Mouse (Mus musculus) limb, embryonic 11.5 days (tissue): Measurements from ENCODE around the gene Ficd. TPM values are rescaled to one million over a fixed set of nuclear protein-coding genes. Genes with fewer than 3 reads are reported as not detected.

Source experiments
- ATAC-seq: fragments of 200-750 bp; cut with Nextera tagmentation; 2 replicates; pipeline ENCODE4 v1.8.0; 2017; ENCODE audit warnings: low read depth; ENCODE audit not compliant: insufficient number of reproducible peaks, low FRiP score, low TSS enrichment
- DNase-seq: peaks from one replicate; pipeline ENCODE4 v3.0.0-alpha.2; 2015; ENCODE audit warnings: low spot score
- H3K27ac ChIP-seq: fragments of 300-500 bp; sonication (generic); replicated peaks from 2 replicates; pipeline ENCODE4 v1.5.1; 2014; ENCODE audit warnings: low read depth, mild to moderate bottlenecking, low read length
- H3K27me3 ChIP-seq: fragments of 300-500 bp; sonication (generic); 2 replicates; pipeline ENCODE4 v1.6.1; 2014; ENCODE audit warnings: mild to moderate bottlenecking, low read length, mixed read lengths; ENCODE audit not compliant: control insufficient read depth, insufficient read depth
- H3K36me3 ChIP-seq: fragments of 300-500 bp; sonication (generic); 2 replicates; pipeline ENCODE4 v1.6.1; 2014; ENCODE audit warnings: mild to moderate bottlenecking, low read length, moderate library complexity, mixed read lengths; ENCODE audit not compliant: control insufficient read depth, insufficient read depth
- H3K4me1 ChIP-seq: fragments of 300-500 bp; sonication (generic); 2 replicates; pipeline ENCODE4 v1.6.1; 2014; ENCODE audit warnings: low read length, mixed read lengths; ENCODE audit not compliant: control insufficient read depth, insufficient read depth
- H3K4me2 ChIP-seq: fragments of 300-500 bp; sonication (generic); 2 replicates; pipeline ENCODE4 v1.6.1; 2014; ENCODE audit warnings: low read depth, mild to moderate bottlenecking, moderate library complexity; ENCODE audit not compliant: severe bottlenecking
- H3K4me3 ChIP-seq: fragments of 300-500 bp; sonication (generic); 2 replicates; pipeline ENCODE4 v1.5.1; 2014; ENCODE audit warnings: low read depth, low read length
- H3K9ac ChIP-seq: fragments of 300-500 bp; sonication (generic); 2 replicates; pipeline ENCODE4 v1.6.1; 2014; ENCODE audit warnings: mild to moderate bottlenecking, low read length
- H3K9me3 ChIP-seq: fragments of 300-500 bp; sonication (generic); 2 replicates; pipeline ENCODE4 v1.6.1; 2016; ENCODE audit warnings: low read length; ENCODE audit not compliant: control insufficient read depth
- WGBS: fragments of 180-500 bp; shearing (Covaris S2); extraction: QIAGEN DNeasy Blood & Tissue Kit; methylation state at CpG from one replicate; pipeline ENCODE4 v1.1.7; 2014; 5-methylcytosine and 5-hydroxymethylcytosine counted together
- polyA plus RNA-seq: library from polyadenylated mRNA; unstranded; fragments of >200 nt; fragmentation: Nextera tagmentation; extraction: Ambion mirVana; gene quantifications from 2 replicates; pipeline ENCODE4 v1.2.1, GENCODE M21; 2014

The Ficd gene
- polyA plus RNA-seq, 1 experiment from 2014 or later = 3.7 TPM

- H3K4me1 ChIP-seq = no peaks in the 10 kb centered on the region
- DNase-seq (no peak), ATAC-seq (no peak)
- no peaks in the 10 kb centered on the region for H3K27me3 ChIP-seq
- H3K4me3 ChIP-seq = no peak overlapping the region
- H3K9ac ChIP-seq = no peak overlapping the region
- peaks cover 38% of the 10 kb centered on the region for H3K36me3 ChIP-seq
- no peaks in the 10 kb centered on the region for H3K9me3 ChIP-seq
- 92% methylated on average over 2 of the region's 2 CpGs for WGBS
- no peak overlapping the region for H3K27ac ChIP-seq
- no peak overlapping the region for H3K4me2 ChIP-seq
Measured at GRCm38 (mm10) chr5:113761585-113761984, 26.0 kb downstream of the Ficd start.

GRCm38 (mm10) chr5:113764426-113764825 is 28.8 kb downstream of the Ficd start:
- no peaks in the 10 kb centered on the region for H3K9me3 ChIP-seq
- no peak overlapping the region for H3K4me2 ChIP-seq
- 88% methylated on average over 7 of the region's 7 CpGs for WGBS
- H3K4me1 ChIP-seq = no peaks in the 10 kb centered on the region
- H3K27me3 ChIP-seq = no peaks in the 10 kb centered on the region
- H3K36me3 ChIP-seq = peaks cover 31% of the 10 kb centered on the region
- H3K4me3 ChIP-seq = no peak overlapping the region
- DNase-seq (no peak), ATAC-seq (no peak)
- H3K27ac ChIP-seq = no peak overlapping the region
- H3K9ac ChIP-seq = no peak overlapping the region

GRCm38 (mm10) chr5:113765641-113766526 is 30.3 kb downstream of the Ficd start:
- WGBS = 92% methylated on average over 13 of the region's 13 CpGs
- ATAC-seq = no peak
- Histone ChIP-seq H3K9ac (no peak overlapping the region), H3K36me3 (peaks cover 21% of the 10 kb centered on the region), H3K4me3 (no peak overlapping the region), H3K4me2 (no peak overlapping the region), H3K27me3 (no peaks in the 10 kb centered on the region), H3K9me3 (no peaks in the 10 kb centered on the region), H3K27ac (no peak overlapping the region), H3K4me1 (peaks cover 4% of the 10 kb centered on the region)
- no peak for DNase-seq

GRCm38 (mm10) chr5:113768806-113769205 is 33.2 kb downstream of the Ficd start:
- Histone ChIP-seq H3K27me3 (no peaks in the 10 kb centered on the region), H3K4me2 (no peak overlapping the region), H3K36me3 (peaks cover 9% of the 10 kb centered on the region), H3K9ac (no peak overlapping the region), H3K27ac (no peak overlapping the region), H3K9me3 (no peaks in the 10 kb centered on the region), H3K4me3 (no peak overlapping the region), H3K4me1 (peaks cover 4% of the 10 kb centered on the region)
- DNase-seq = no peak
- 91% methylated on average over 8 of the region's 8 CpGs for WGBS
- no peak for ATAC-seq

GRCm38 (mm10) chr5:113771213-113772162 is 35.9 kb downstream of the Ficd start:
- H3K9ac ChIP-seq = peak overlapping the region; percentile 97
- H3K27ac ChIP-seq = peak overlapping the region; percentile 93
- H3K9me3 ChIP-seq = no peaks in the 10 kb centered on the region
- under 1% methylated on average over 94 of the region's 97 CpGs for WGBS
- H3K4me1 ChIP-seq = peaks cover 4% of the 10 kb centered on the region
- peak overlapping the region; percentile 100 for H3K4me3 ChIP-seq
- peak; percentile 88 for DNase-seq
- ATAC-seq = peak; percentile 60; the same call in 1 of the 2 replicates
- H3K4me2 ChIP-seq = peak overlapping the region; percentile 80
- no peaks in the 10 kb centered on the region for H3K27me3 ChIP-seq
- H3K36me3 ChIP-seq = peaks cover 10% of the 10 kb centered on the region

GRCm38 (mm10) chr5:113772450-113772895 is 36.9 kb downstream of the Ficd start, which contains the start of the genes Sart3 and Iscu:
Sart3 (minus strand) TSS chr5:113772510.
Iscu (plus strand) TSS chr5:113772748.
- Histone ChIP-seq H3K4me2 (peak within 1 kb of the TSS; percentile 80), H3K36me3 (peaks cover 10% of the 10 kb centered on the region), H3K4me3 (peak within 1 kb of the TSS; percentile 100), H3K9me3 (no peaks in the 10 kb centered on the region), H3K27me3 (no peaks in the 10 kb centered on the region), H3K27ac (peak within 1 kb of the TSS; percentile 93), H3K4me1 (peaks cover 4% of the 10 kb centered on the region), H3K9ac (peak within 1 kb of the TSS; percentile 97)
- ATAC-seq = peak; percentile 80
- peak; percentile 95 for DNase-seq
- under 1% methylated on average over 45 of the region's 49 CpGs for WGBS

GRCm38 (mm10) chr5:113772905-113773519 is 37.4 kb downstream of the Ficd start:
- peaks cover 4% of the 10 kb centered on the region for H3K4me1 ChIP-seq
- peak overlapping the region; percentile 100 for H3K4me3 ChIP-seq
- H3K27ac ChIP-seq = no peak overlapping the region
- no peaks in the 10 kb centered on the region for H3K27me3 ChIP-seq
- H3K4me2 ChIP-seq = peak overlapping the region; percentile 80
- peaks cover 9% of the 10 kb centered on the region for H3K36me3 ChIP-seq
- whole genome bisulfite sequencing = 2% methylated on average over 29 of the region's 38 CpGs
- DNase-seq = no peak
- H3K9ac ChIP-seq = peak overlapping the region; percentile 60
- peak; percentile 27; the same call in 1 of the 2 replicates for ATAC-seq
- H3K9me3 ChIP-seq = no peaks in the 10 kb centered on the region
